Mouse (Mus musculus): ENCODE data around the gene Lama4. TPM values are rescaled to one million over a fixed set of nuclear protein-coding genes. Genes with fewer than 3 reads are reported as not detected.
A peak's percentile ranks its signal among the peaks of the same experiment; 100 is the strongest.

The Lama4 gene
- total RNA-seq, 1 experiment from 2014 or later, result not detected

- no peak for ATAC-seq (replicated peaks; ENCODE audit: low read depth, poor library complexity, severe bottlenecking)
These were observed 173.4 kb downstream of the Lama4 start for GRCm38 (mm10) chr10:39138761-39139160.

- no peak for ATAC-seq (replicated peaks; ENCODE audit: low read depth, poor library complexity, severe bottlenecking)
These were observed 175.5 kb downstream of the Lama4 start for GRCm38 (mm10) chr10:39140843-39141242.

- no peak for ATAC-seq (replicated peaks; ENCODE audit: low read depth, poor library complexity, severe bottlenecking)
These were observed 176.1 kb downstream of the Lama4 start for GRCm38 (mm10) chr10:39141401-39141800.

GRCm38 (mm10) chr10:39142216-39142615, 176.9 kb downstream of the Lama4 start:
- ATAC-seq (replicated peaks; ENCODE audit: low read depth, poor library complexity, severe bottlenecking), result no peak

- ATAC-seq (replicated peaks; ENCODE audit: low read depth, poor library complexity, severe bottlenecking), result no peak
These were observed 191.4 kb downstream of the Lama4 start for GRCm38 (mm10) chr10:39156719-39157118.

GRCm38 (mm10) chr10:39157321-39157720, 192.0 kb downstream of the Lama4 start:
- no peak for ATAC-seq (replicated peaks; ENCODE audit: low read depth, poor library complexity, severe bottlenecking)

DNA sequence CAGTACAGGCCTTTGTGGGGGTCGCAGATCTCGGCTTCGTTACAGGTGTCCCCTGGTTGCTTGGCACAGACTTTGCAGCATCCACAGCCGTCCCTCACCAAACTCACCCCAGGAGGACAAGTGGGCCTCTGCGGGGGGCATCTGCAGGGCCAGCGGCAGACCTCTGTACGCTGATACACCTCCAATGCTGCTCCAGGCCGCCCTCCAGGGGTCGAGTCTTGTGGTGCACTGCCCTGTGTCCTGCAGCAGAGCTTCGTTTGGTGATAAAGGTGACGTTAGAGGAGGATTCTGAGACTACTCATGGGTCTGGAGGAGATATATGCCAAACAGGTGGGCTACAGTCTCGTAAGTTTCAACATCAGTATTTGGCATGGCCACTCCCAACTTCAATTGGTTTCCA, 193.0 kb downstream of the Lama4 start:
- ATAC-seq (replicated peaks; ENCODE audit: low read depth, poor library complexity, severe bottlenecking), result 0 out of 2 replicates have a peak, but pooled peaks have one; percentile 20

Other genes with a start within 250 kb of the Lama4 start
- not detected in 2 replicates for gene Rfpl4b, start 143.7 kb upstream of the Lama4 start, total RNA-seq (2017)
- gene Fam229b, start 168.4 kb downstream of the Lama4 start, total RNA-seq (2017), result 1.5 TPM in 1 of 2 replicates, not detected in the other
- gene Tube1, start 168.5 kb downstream of the Lama4 start, total RNA-seq (2017), result 16.3 and 20.3 TPM in 2 replicates
- not detected in 2 replicates for gene Ccn6, start 198.3 kb downstream of the Lama4 start, total RNA-seq (2017)

Measured in common myeloid progenitor, adult 5-6 weeks (primary cell).